Mouse (Mus musculus) spleen, adult 2 months (tissue): Measurements from ENCODE around the gene Gm2431.
"Not testable (repeated sequence)": the region's sequence is repeated elsewhere in the genome, so short reads cannot be mapped to it uniquely, and the experiment has no call there.

Source experiments
- CTCF ChIP-seq: fragments of 200-500 bp; IDR thresholded peaks from 2 replicates; pipeline ENCODE4 v1.5.1; 2011; ENCODE audit warnings: mild to moderate bottlenecking, inconsistent platforms; ENCODE audit not compliant: insufficient read depth, insufficient read length, insufficient replicate concordance; ENCODE audit errors: extremely low read depth
- POLR2A ChIP-seq: fragments of 200-500 bp; IDR thresholded peaks from 2 replicates; pipeline ENCODE4 v1.6.1; 2011; ENCODE audit warnings: low read depth, low read length, inconsistent platforms

GRCm38 (mm10) chr7:142285910-142286612 lies 27.9 kb upstream of the Gm2431 start:
- not testable (repeated sequence) for TF ChIP-seq CTCF, POLR2A
